Mouse (Mus musculus): ENCODE results near the gene Pgam5. TPM values are rescaled to one million over a fixed set of nuclear protein-coding genes. Genes with fewer than 3 reads are reported as not detected.

Gene Pgam5
- polyA plus RNA-seq, 1 experiment from 2014 or later = 71.6 TPM

GRCm38 (mm10) chr5:110266941-110267340 lies 2.8 kb downstream of the Pgam5 start:
- H3K4me3 ChIP-seq (ENCODE audit: low read depth, low read length) = no peak overlapping the region
- H3K4me2 ChIP-seq (ENCODE audit: low read length) = no peak overlapping the region
- ATAC-seq (replicated peaks; ENCODE audit: low FRiP score, low TSS enrichment, low read depth) (no peak), DNase-seq (ENCODE audit: low spot score) (no peak)
- H3K27ac ChIP-seq (ENCODE audit: low read depth) = no peak overlapping the region
- H3K36me3 ChIP-seq (ENCODE audit: control insufficient read depth, insufficient read depth, low read length) = peaks cover 37% of the 10 kb centered on the region
- H3K4me1 ChIP-seq (replicated peaks; ENCODE audit: control insufficient read depth, insufficient read depth, low read length) = peaks cover 6% of the 10 kb centered on the region
- WGBS = 82% methylated on average over 4 of the region's 4 CpGs
- no peaks in the 10 kb centered on the region for H3K27me3 ChIP-seq (replicated peaks; ENCODE audit: control insufficient read depth, insufficient read depth, low read length)
- H3K9me3 ChIP-seq (ENCODE audit: control insufficient read depth, low read length) = no peaks in the 10 kb centered on the region
- no peak overlapping the region for H3K9ac ChIP-seq (ENCODE audit: low read length)

GRCm38 (mm10) chr5:110244091-110244490 lies 25.6 kb downstream of the Pgam5 start:
- WGBS = 79% methylated on average over 2 of the region's 2 CpGs

GRCm38 (mm10) chr5:110232346-110232745 lies 37.4 kb downstream of the Pgam5 start:
- Histone ChIP-seq H3K27ac (ENCODE audit: low read depth) (no peak overlapping the region), H3K4me1 (replicated peaks; ENCODE audit: control insufficient read depth, insufficient read depth, low read length) (peaks cover 14% of the 10 kb centered on the region), H3K9me3 (ENCODE audit: control insufficient read depth, low read length) (no peaks in the 10 kb centered on the region), H3K36me3 (ENCODE audit: control insufficient read depth, insufficient read depth, low read length) (peaks cover 38% of the 10 kb centered on the region), H3K4me2 (ENCODE audit: low read length) (peak overlapping the region; percentile 81), H3K9ac (ENCODE audit: low read length) (no peak overlapping the region), H3K4me3 (ENCODE audit: low read depth, low read length) (no peak overlapping the region), H3K27me3 (replicated peaks; ENCODE audit: control insufficient read depth, insufficient read depth, low read length) (no peaks in the 10 kb centered on the region)
- WGBS = 89% methylated on average over 6 of the region's 6 CpGs
- ATAC-seq (replicated peaks; ENCODE audit: low FRiP score, low TSS enrichment, low read depth) (no peak), DNase-seq (ENCODE audit: low spot score) (no peak)

More at GRCm38 (mm10) chr5:110244091-110244490, 25.6 kb downstream of the Pgam5 start:
- no peak overlapping the region for H3K4me2 ChIP-seq (ENCODE audit: low read length)
- no peak overlapping the region for H3K4me3 ChIP-seq (ENCODE audit: low read depth, low read length)
- H3K27ac ChIP-seq (ENCODE audit: low read depth) = no peak overlapping the region
- H3K36me3 ChIP-seq (ENCODE audit: control insufficient read depth, insufficient read depth, low read length) = peaks cover 96% of the 10 kb centered on the region
- H3K9ac ChIP-seq (ENCODE audit: low read length) = no peak overlapping the region
- ATAC-seq (replicated peaks; ENCODE audit: low FRiP score, low TSS enrichment, low read depth) (no peak), DNase-seq (ENCODE audit: low spot score) (no peak)
- H3K4me1 ChIP-seq (replicated peaks; ENCODE audit: control insufficient read depth, insufficient read depth, low read length) = no peaks in the 10 kb centered on the region
- no peaks in the 10 kb centered on the region for H3K9me3 ChIP-seq (ENCODE audit: control insufficient read depth, low read length)
- H3K27me3 ChIP-seq (replicated peaks; ENCODE audit: control insufficient read depth, insufficient read depth, low read length) = no peaks in the 10 kb centered on the region

- Histone ChIP-seq H3K9me3 (ENCODE audit: control insufficient read depth, low read length) (no peaks in the 10 kb centered on the region), H3K27ac (ENCODE audit: low read depth) (no peak overlapping the region), H3K4me3 (ENCODE audit: low read depth, low read length) (peak overlapping the region; percentile 98), H3K9ac (ENCODE audit: low read length) (peak overlapping the region; percentile 91), H3K36me3 (ENCODE audit: control insufficient read depth, insufficient read depth, low read length) (peaks cover 36% of the 10 kb centered on the region), H3K4me2 (ENCODE audit: low read length) (peak overlapping the region; percentile 81), H3K27me3 (replicated peaks; ENCODE audit: control insufficient read depth, insufficient read depth, low read length) (no peaks in the 10 kb centered on the region), H3K4me1 (replicated peaks; ENCODE audit: control insufficient read depth, insufficient read depth, low read length) (peaks cover 14% of the 10 kb centered on the region)
- WGBS = 42% methylated on average over 13 of the region's 13 CpGs
- no peak for DNase-seq (ENCODE audit: low spot score)
- ATAC-seq (replicated peaks; ENCODE audit: low FRiP score, low TSS enrichment, low read depth) = no peak
Measured at GRCm38 (mm10) chr5:110231638-110232037, 38.1 kb downstream of the Pgam5 start.

- Histone ChIP-seq H3K4me1 (replicated peaks; ENCODE audit: control insufficient read depth, insufficient read depth, low read length) (peaks cover 14% of the 10 kb centered on the region), H3K9ac (ENCODE audit: low read length) (peak within 1 kb of the TSS; percentile 91), H3K27ac (ENCODE audit: low read depth) (peak within 1 kb of the TSS; percentile 94), H3K9me3 (ENCODE audit: control insufficient read depth, low read length) (no peaks in the 10 kb centered on the region), H3K27me3 (replicated peaks; ENCODE audit: control insufficient read depth, insufficient read depth, low read length) (no peaks in the 10 kb centered on the region), H3K4me3 (ENCODE audit: low read depth, low read length) (peak within 1 kb of the TSS; percentile 98), H3K36me3 (ENCODE audit: control insufficient read depth, insufficient read depth, low read length) (peaks cover 30% of the 10 kb centered on the region), H3K4me2 (ENCODE audit: low read length) (peak within 1 kb of the TSS; percentile 81)
- ATAC-seq (replicated peaks; ENCODE audit: low FRiP score, low TSS enrichment, low read depth) (peak; percentile 97), DNase-seq (ENCODE audit: low spot score) (peak; percentile 98)
- under 1% methylated on average over 73 of the region's 81 CpGs for WGBS
Measured at GRCm38 (mm10) chr5:110230780-110231461, 38.8 kb downstream of the Pgam5 start, which contains the start of gene Ankle2. Gene Ankle2 (plus strand): TSS chr5:110231004.

GRCm38 (mm10) chr5:110230401-110230779 lies 39.3 kb downstream of the Pgam5 start:
- WGBS = 6% methylated on average over 8 of the region's 8 CpGs
- peak overlapping the region; percentile 94 for H3K27ac ChIP-seq (ENCODE audit: low read depth)
- no peaks in the 10 kb centered on the region for H3K9me3 ChIP-seq (ENCODE audit: control insufficient read depth, low read length)
- peak overlapping the region; percentile 98 for H3K4me3 ChIP-seq (ENCODE audit: low read depth, low read length)
- H3K4me1 ChIP-seq (replicated peaks; ENCODE audit: control insufficient read depth, insufficient read depth, low read length) = peaks cover 14% of the 10 kb centered on the region
- H3K9ac ChIP-seq (ENCODE audit: low read length) = peak overlapping the region; percentile 91
- H3K27me3 ChIP-seq (replicated peaks; ENCODE audit: control insufficient read depth, insufficient read depth, low read length) = no peaks in the 10 kb centered on the region
- no peak for ATAC-seq (replicated peaks; ENCODE audit: low FRiP score, low TSS enrichment, low read depth)
- H3K36me3 ChIP-seq (ENCODE audit: control insufficient read depth, insufficient read depth, low read length) = peaks cover 25% of the 10 kb centered on the region
- no peak for DNase-seq (ENCODE audit: low spot score)
- H3K4me2 ChIP-seq (ENCODE audit: low read length) = peak overlapping the region; percentile 81

GRCm38 (mm10) chr5:110227336-110227883 lies 42.3 kb downstream of the Pgam5 start:
- ATAC-seq (replicated peaks; ENCODE audit: low FRiP score, low TSS enrichment, low read depth) = no peak
- Histone ChIP-seq H3K4me3 (ENCODE audit: low read depth, low read length) (no peak overlapping the region), H3K27ac (ENCODE audit: low read depth) (no peak overlapping the region), H3K9me3 (ENCODE audit: control insufficient read depth, low read length) (no peaks in the 10 kb centered on the region), H3K9ac (ENCODE audit: low read length) (no peak overlapping the region), H3K4me1 (replicated peaks; ENCODE audit: control insufficient read depth, insufficient read depth, low read length) (peaks cover 10% of the 10 kb centered on the region), H3K27me3 (replicated peaks; ENCODE audit: control insufficient read depth, insufficient read depth, low read length) (no peaks in the 10 kb centered on the region), H3K36me3 (ENCODE audit: control insufficient read depth, insufficient read depth, low read length) (peaks cover 36% of the 10 kb centered on the region), H3K4me2 (ENCODE audit: low read length) (no peak overlapping the region)
- WGBS = 33% methylated on average over 1 of the region's 1 CpGs
- no peak for DNase-seq (ENCODE audit: low spot score)

GRCm38 (mm10) chr5:110225056-110225455 lies 44.7 kb downstream of the Pgam5 start:
- 92% methylated on average over 3 of the region's 3 CpGs for WGBS
- H3K36me3 ChIP-seq (ENCODE audit: control insufficient read depth, insufficient read depth, low read length) = peaks cover 60% of the 10 kb centered on the region

GRCm38 (mm10) chr5:110222757-110223156 lies 47.0 kb downstream of the Pgam5 start:
- Histone ChIP-seq H3K36me3 (ENCODE audit: control insufficient read depth, insufficient read depth, low read length) (peaks cover 80% of the 10 kb centered on the region), H3K27ac (ENCODE audit: low read depth) (no peak overlapping the region), H3K4me1 (replicated peaks; ENCODE audit: control insufficient read depth, insufficient read depth, low read length) (no peaks in the 10 kb centered on the region), H3K27me3 (replicated peaks; ENCODE audit: control insufficient read depth, insufficient read depth, low read length) (no peaks in the 10 kb centered on the region), H3K9me3 (ENCODE audit: control insufficient read depth, low read length) (no peaks in the 10 kb centered on the region), H3K4me2 (ENCODE audit: low read length) (no peak overlapping the region), H3K9ac (ENCODE audit: low read length) (no peak overlapping the region), H3K4me3 (ENCODE audit: low read depth, low read length) (no peak overlapping the region)
- no peak for ATAC-seq (replicated peaks; ENCODE audit: low FRiP score, low TSS enrichment, low read depth)
- no peak for DNase-seq (ENCODE audit: low spot score)
- 78% methylated on average over 6 of the region's 6 CpGs for WGBS

More at GRCm38 (mm10) chr5:110225056-110225455, 44.7 kb downstream of the Pgam5 start:
- peaks cover 2% of the 10 kb centered on the region for H3K4me1 ChIP-seq (replicated peaks; ENCODE audit: control insufficient read depth, insufficient read depth, low read length)
- H3K4me3 ChIP-seq (ENCODE audit: low read depth, low read length) = no peak overlapping the region
- no peaks in the 10 kb centered on the region for H3K27me3 ChIP-seq (replicated peaks; ENCODE audit: control insufficient read depth, insufficient read depth, low read length)
- no peak overlapping the region for H3K4me2 ChIP-seq (ENCODE audit: low read length)
- no peak overlapping the region for H3K27ac ChIP-seq (ENCODE audit: low read depth)
- ATAC-seq (replicated peaks; ENCODE audit: low FRiP score, low TSS enrichment, low read depth) (no peak), DNase-seq (ENCODE audit: low spot score) (no peak)
- H3K9ac ChIP-seq (ENCODE audit: low read length) = no peak overlapping the region
- H3K9me3 ChIP-seq (ENCODE audit: control insufficient read depth, low read length) = no peaks in the 10 kb centered on the region

All from intestine, embryonic 14.5 days (tissue).